Mouse (Mus musculus) adipocyte (in vitro differentiated cells): ENCODE measurements around the gene 0610010F05Rik.
"Not testable (repeated sequence)": the region's sequence is repeated elsewhere in the genome, so short reads cannot be mapped to it uniquely, and the experiment has no call there.

Source experiments
- DNase-seq: peaks from one replicate; pipeline ENCODE4 v3.0.0-alpha.2; 2016; ENCODE audit warnings: low spot score

0610010F05Rik gene

GRCm38 (mm10) chr11:23632945-23633878, at the start of gene 0610010F05Rik:
0610010F05Rik (minus strand) TSS chr11:23633639.
- peak; percentile 90 for DNase-seq

- DNase-seq = no peak
These were observed 49.1 kb upstream of the 0610010F05Rik start for GRCm38 (mm10) chr11:23682561-23682960.

- peak; percentile 61 for DNase-seq
These were observed 47.1 kb upstream of the 0610010F05Rik start for GRCm38 (mm10) chr11:23680435-23680950.

GRCm38 (mm10) chr11:23679044-23679642, 45.7 kb upstream of the 0610010F05Rik start:
- peak; percentile 76 for DNase-seq

GRCm38 (mm10) chr11:23676100-23676499, 42.7 kb upstream of the 0610010F05Rik start:
- no peak for DNase-seq

- DNase-seq = no peak
These were observed 38.9 kb upstream of the 0610010F05Rik start for GRCm38 (mm10) chr11:23672256-23672749.

- DNase-seq = peak; percentile 60
These were observed 33.7 kb upstream of the 0610010F05Rik start for GRCm38 (mm10) chr11:23667128-23667527.

- DNase-seq = no peak
These were observed 33.1 kb upstream of the 0610010F05Rik start for GRCm38 (mm10) chr11:23666526-23666925.

GRCm38 (mm10) chr11:23665798-23666501, 32.5 kb upstream of the 0610010F05Rik start, which contains the start of gene Pex13:
Pex13 (minus strand) TSS chr11:23665959.
- peak; percentile 94 for DNase-seq

GRCm38 (mm10) chr11:23665311-23665786, 31.9 kb upstream of the 0610010F05Rik start, which contains the start of gene Pus10:
Pus10 (plus strand) TSS chr11:23665674.
- DNase-seq = peak; percentile 93

GRCm38 (mm10) chr11:23664232-23664631, 30.8 kb upstream of the 0610010F05Rik start:
- DNase-seq = peak; percentile 31

GRCm38 (mm10) chr11:23657791-23658190, 24.4 kb upstream of the 0610010F05Rik start:
- DNase-seq = no peak

- no peak for DNase-seq
These were observed 20.2 kb upstream of the 0610010F05Rik start for GRCm38 (mm10) chr11:23653666-23654065.

GRCm38 (mm10) chr11:23647835-23648234, 14.4 kb upstream of the 0610010F05Rik start:
- no peak for DNase-seq

- no peak for DNase-seq
These were observed 14.0 kb upstream of the 0610010F05Rik start for GRCm38 (mm10) chr11:23647431-23647830.

- DNase-seq = no peak
These were observed 1.1 kb upstream of the 0610010F05Rik start for GRCm38 (mm10) chr11:23634573-23634972.

GRCm38 (mm10) chr11:23633879-23634215, 408 bp upstream of the 0610010F05Rik start:
- no peak for DNase-seq

- DNase-seq = no peak
These were observed 2.8 kb downstream of the 0610010F05Rik start for GRCm38 (mm10) chr11:23630664-23631063.

GRCm38 (mm10) chr11:23618995-23619394, 14.4 kb downstream of the 0610010F05Rik start:
- no peak for DNase-seq

GRCm38 (mm10) chr11:23614546-23614945, 18.9 kb downstream of the 0610010F05Rik start:
- no peak for DNase-seq

- not testable (repeated sequence) for DNase-seq
These were observed 26.1 kb downstream of the 0610010F05Rik start for GRCm38 (mm10) chr11:23607291-23607690.

GRCm38 (mm10) chr11:23570130-23570529, 63.3 kb downstream of the 0610010F05Rik start:
- DNase-seq = no peak
